Mouse (Mus musculus) C2C12 (cell line): ENCODE results near the gene Tmem265. TPM values are rescaled to one million over a fixed set of nuclear protein-coding genes. Genes with fewer than 3 reads are reported as not detected.
A peak's percentile ranks its signal among the peaks of the same experiment; 100 is the strongest.

Experiments
- H3K27me3 ChIP-seq: one replicate; pipeline ENCODE4 v1.6.1; 2011; ENCODE audit not compliant: control insufficient read depth, insufficient read depth, insufficient read length
- H3K36me3 ChIP-seq: one replicate; pipeline ENCODE4 v1.6.1; 2011; ENCODE audit not compliant: control insufficient read depth, insufficient read depth
- H3K4me3 ChIP-seq: one replicate; pipeline ENCODE4 v1.5.1; 2011; ENCODE audit warnings: mild to moderate bottlenecking, control low read depth; ENCODE audit not compliant: poor library complexity, insufficient read depth, severe bottlenecking
- H3K79me2 ChIP-seq: one replicate; pipeline ENCODE4 v1.6.1; 2011; ENCODE audit not compliant: control insufficient read depth, insufficient read depth
- H3K79me3 ChIP-seq: one replicate; pipeline ENCODE4 v1.6.1; 2011; ENCODE audit warnings: low read depth, control low read depth
- H3ac ChIP-seq: one replicate; pipeline ENCODE3; 2011; ENCODE audit warnings: low read depth; ENCODE audit not compliant: control insufficient read depth, insufficient read length
- CEBPB ChIP-seq: IDR thresholded peaks from one replicate; pipeline ENCODE4 v1.6.1; 2011; ENCODE audit warnings: low read depth, mild to moderate bottlenecking, control low read depth, moderate library complexity
- CTCF ChIP-seq: IDR thresholded peaks from one replicate; pipeline ENCODE4 v1.5.1; 2011; ENCODE audit not compliant: control insufficient read depth, insufficient read depth, insufficient read length
- FOSL1 ChIP-seq: IDR thresholded peaks from one replicate; pipeline ENCODE4 v1.8.0; 2011; ENCODE audit warnings: mild to moderate bottlenecking, low read length; ENCODE audit not compliant: poor library complexity, insufficient read depth, severe bottlenecking
- MAX ChIP-seq: IDR thresholded peaks from one replicate; pipeline ENCODE4 v1.6.1; 2011; ENCODE audit warnings: mild to moderate bottlenecking, control low read depth
- MYOD1 ChIP-seq: IDR thresholded peaks from one replicate; pipeline ENCODE4 v1.6.1; 2011; ENCODE audit warnings: low read depth; ENCODE audit not compliant: control insufficient read depth, insufficient read length
- MYOG ChIP-seq: IDR thresholded peaks from one replicate; pipeline ENCODE4 v1.6.1; 2011; ENCODE audit not compliant: control insufficient read depth, insufficient read length; ENCODE audit errors: extremely low read depth
- USF1 ChIP-seq: IDR thresholded peaks from one replicate; pipeline ENCODE4 v1.6.1; 2011; ENCODE audit warnings: low read depth, mild to moderate bottlenecking, control low read depth, moderate library complexity
- polyA plus RNA-seq: library from polyadenylated mRNA; unstranded; fragments of >200 nt; fragmentation: generic; extraction: Trizol; gene quantifications from one replicate; pipeline ENCODE4 v1.2.1, GENCODE M21; 2012; ENCODE audit warnings: missing spikeins

The Tmem265 gene
- polyA plus RNA-seq, 1 experiment = not detected

GRCm38 (mm10) chr7:127564381-127565150 lies 3.4 kb downstream of the Tmem265 start:
- peaks cover 50% of the 10 kb centered on the region for H3K36me3 ChIP-seq

GRCm38 (mm10) chr7:127572895-127573471 lies 11.8 kb downstream of the Tmem265 start, which contains the start of gene Phkg2:
Gene Phkg2 (plus strand): TSS chr7:127573340.
- TF ChIP-seq MAX = peak; percentile 34
- no peak for TF ChIP-seq USF1
- H3K4me3 ChIP-seq = peak within 1 kb of the TSS; percentile 43
- peaks cover 19% of the 10 kb centered on the region for H3K79me2 ChIP-seq
- H3K27me3 ChIP-seq = no peaks in the 10 kb centered on the region
- no peaks in the 10 kb centered on the region for H3K36me3 ChIP-seq
- H3K79me3 ChIP-seq = peaks cover 6% of the 10 kb centered on the region
- H3ac ChIP-seq = peak within 1 kb of the TSS; percentile 64

More at GRCm38 (mm10) chr7:127564381-127565150, 3.4 kb downstream of the Tmem265 start:
- Histone ChIP-seq H3K4me3 (no peak overlapping the region), H3ac (no peak overlapping the region), H3K79me3 (peaks cover 1% of the 10 kb centered on the region), H3K27me3 (no peaks in the 10 kb centered on the region), H3K79me2 (no peaks in the 10 kb centered on the region)
- TF ChIP-seq CTCF (no peak), CEBPB (no peak), FOSL1 (no peak), MAX (no peak), USF1 (no peak), MYOD1 (no peak), MYOG (no peak)

- H3K36me3 ChIP-seq = peaks cover 5% of the 10 kb centered on the region
- H3K4me3 ChIP-seq = peak overlapping the region; percentile 40
- no peaks in the 10 kb centered on the region for H3K27me3 ChIP-seq
- H3K79me3 ChIP-seq = peaks cover 6% of the 10 kb centered on the region
- TF ChIP-seq USF1 (no peak), MYOD1 (no peak)
- peaks cover 19% of the 10 kb centered on the region for H3K79me2 ChIP-seq
- H3ac ChIP-seq = peak overlapping the region; percentile 64
Observed at GRCm38 (mm10) chr7:127573503-127574008, 12.4 kb downstream of the Tmem265 start.

GRCm38 (mm10) chr7:127574115-127574514 lies 12.9 kb downstream of the Tmem265 start:
- Histone ChIP-seq H3K79me2 (peaks cover 19% of the 10 kb centered on the region), H3K4me3 (peak overlapping the region; percentile 40), H3K36me3 (peaks cover 5% of the 10 kb centered on the region), H3ac (peak overlapping the region; percentile 18), H3K27me3 (no peaks in the 10 kb centered on the region), H3K79me3 (peaks cover 6% of the 10 kb centered on the region)
- TF ChIP-seq MYOG (no peak), CTCF (no peak), FOSL1 (no peak), CEBPB (no peak), MAX (no peak), MYOD1 (no peak), USF1 (no peak)

GRCm38 (mm10) chr7:127583260-127583659 lies 22.1 kb downstream of the Tmem265 start:
- Histone ChIP-seq H3K27me3 (no peaks in the 10 kb centered on the region), H3K79me3 (no peaks in the 10 kb centered on the region), H3ac (no peak overlapping the region), H3K36me3 (peaks cover 27% of the 10 kb centered on the region), H3K4me3 (no peak overlapping the region), H3K79me2 (no peaks in the 10 kb centered on the region)
- TF ChIP-seq CEBPB = no peak
- TF ChIP-seq MAX = no peak
- no peak for TF ChIP-seq MYOG
- TF ChIP-seq USF1 = no peak
- TF ChIP-seq MYOD1 = no peak
- TF ChIP-seq CTCF = no peak
- no peak for TF ChIP-seq FOSL1

- H3K36me3 ChIP-seq = peaks cover 21% of the 10 kb centered on the region
- H3K27me3 ChIP-seq = no peaks in the 10 kb centered on the region
- H3K4me3 ChIP-seq = no peak overlapping the region
- peaks cover 9% of the 10 kb centered on the region for H3K79me3 ChIP-seq
- no peak overlapping the region for H3ac ChIP-seq
- TF ChIP-seq MYOG (no peak), MYOD1 (no peak), FOSL1 (no peak), CTCF (no peak), MAX (no peak), CEBPB (no peak), USF1 (no peak)
- peaks cover 12% of the 10 kb centered on the region for H3K79me2 ChIP-seq
Observed at GRCm38 (mm10) chr7:127585031-127585430, 23.8 kb downstream of the Tmem265 start.
